Mouse (Mus musculus): ENCODE data around the gene Rdh16f1. TPM values are rescaled to one million over a fixed set of nuclear protein-coding genes. Genes with fewer than 3 reads are reported as not detected.
"Not testable (repeated sequence)": the region's sequence is repeated elsewhere in the genome, so short reads cannot be mapped to it uniquely, and the experiment has no call there.

Gene Rdh16f1
- polyA plus RNA-seq, 1 experiment from 2014 or later: not detected

DNA sequence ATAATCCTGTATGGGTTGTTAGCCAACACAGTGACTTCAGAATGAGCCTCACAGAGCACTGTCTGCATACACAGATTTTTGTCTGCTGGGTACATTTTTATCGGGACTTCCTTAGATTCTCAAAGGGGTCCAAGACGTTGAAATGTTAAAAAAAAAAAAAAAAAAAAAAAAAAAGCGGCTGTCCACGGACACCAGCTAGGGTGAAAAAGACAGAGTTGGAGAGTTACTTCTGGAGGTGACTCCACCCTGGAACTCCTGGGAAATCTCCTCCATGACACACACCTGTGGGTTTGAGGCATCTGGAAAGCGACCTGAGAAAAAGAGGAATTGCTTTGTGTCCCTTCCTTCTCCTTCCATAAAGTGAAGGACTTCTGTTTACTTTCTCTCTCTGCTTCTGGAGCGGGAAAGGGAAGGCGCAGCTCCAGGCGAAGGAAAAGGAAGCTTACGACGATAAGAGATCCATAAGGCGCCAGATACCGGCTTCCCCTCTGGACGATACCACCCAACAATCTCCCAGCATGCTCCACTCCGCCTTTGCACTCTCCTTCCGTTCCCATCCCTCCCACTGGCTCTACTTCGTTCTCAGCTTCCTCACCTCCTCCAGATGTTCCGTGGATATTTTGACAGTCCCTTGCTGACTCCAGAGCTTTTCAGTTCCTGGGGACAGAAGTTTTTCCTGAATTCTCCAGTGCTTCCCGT is 3.7 kb upstream of the Rdh16f1 start:
- Histone ChIP-seq H3K9ac (ENCODE audit: low read depth, low read length) (no peak overlapping the region), H3K9me3 (ENCODE audit: control insufficient read depth, low read length) (no peaks in the 10 kb centered on the region), H3K4me2 (ENCODE audit: low read length) (peak overlapping the region; percentile 45; the same call in 1 of the 2 replicates), H3K4me1 (ENCODE audit: control insufficient read depth, insufficient read depth, low read depth, low read length) (no peaks in the 10 kb centered on the region), H3K27ac (ENCODE audit: low read depth, low read length) (no peak overlapping the region), H3K4me3 (ENCODE audit: low read length) (no peak overlapping the region), H3K36me3 (ENCODE audit: control insufficient read depth, insufficient read depth, low read length) (no peaks in the 10 kb centered on the region), H3K27me3 (replicated peaks; ENCODE audit: control insufficient read depth, insufficient read depth, low read length) (no peaks in the 10 kb centered on the region)
- 46% methylated on average over 18 of the region's 18 CpGs for WGBS
- no peak for ATAC-seq

DNA sequence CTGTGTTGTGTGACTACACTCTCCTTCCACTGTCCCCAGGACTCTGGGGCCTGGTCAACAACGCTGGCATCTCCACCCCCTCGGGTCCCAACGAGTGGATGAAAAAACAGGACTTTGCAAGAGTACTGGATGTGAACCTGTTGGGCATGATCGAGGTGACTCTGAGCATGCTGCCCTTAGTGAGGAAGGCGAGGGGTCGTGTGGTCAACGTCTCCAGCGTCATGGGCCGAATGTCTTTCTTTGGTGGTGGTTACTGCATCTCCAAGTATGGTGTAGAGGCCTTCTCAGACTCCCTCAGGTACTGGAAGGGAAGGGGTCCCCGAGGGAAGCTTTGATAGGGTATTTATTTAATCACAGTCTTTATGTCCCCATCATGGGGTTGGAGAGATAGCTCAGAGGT is 3.3 kb downstream of the Rdh16f1 start:
- H3K27ac ChIP-seq (ENCODE audit: low read depth, low read length); H3K4me3 ChIP-seq (ENCODE audit: low read length); H3K4me1 ChIP-seq (ENCODE audit: control insufficient read depth, insufficient read depth, low read depth, low read length); ATAC-seq; H3K4me2 ChIP-seq (ENCODE audit: low read length); H3K9ac ChIP-seq (ENCODE audit: low read depth, low read length); H3K36me3 ChIP-seq (ENCODE audit: control insufficient read depth, insufficient read depth, low read length); H3K27me3 ChIP-seq (replicated peaks; ENCODE audit: control insufficient read depth, insufficient read depth, low read length); H3K9me3 ChIP-seq (ENCODE audit: control insufficient read depth, low read length): not testable (repeated sequence)
- WGBS: 87% methylated on average over 10 of the region's 10 CpGs

DNA sequence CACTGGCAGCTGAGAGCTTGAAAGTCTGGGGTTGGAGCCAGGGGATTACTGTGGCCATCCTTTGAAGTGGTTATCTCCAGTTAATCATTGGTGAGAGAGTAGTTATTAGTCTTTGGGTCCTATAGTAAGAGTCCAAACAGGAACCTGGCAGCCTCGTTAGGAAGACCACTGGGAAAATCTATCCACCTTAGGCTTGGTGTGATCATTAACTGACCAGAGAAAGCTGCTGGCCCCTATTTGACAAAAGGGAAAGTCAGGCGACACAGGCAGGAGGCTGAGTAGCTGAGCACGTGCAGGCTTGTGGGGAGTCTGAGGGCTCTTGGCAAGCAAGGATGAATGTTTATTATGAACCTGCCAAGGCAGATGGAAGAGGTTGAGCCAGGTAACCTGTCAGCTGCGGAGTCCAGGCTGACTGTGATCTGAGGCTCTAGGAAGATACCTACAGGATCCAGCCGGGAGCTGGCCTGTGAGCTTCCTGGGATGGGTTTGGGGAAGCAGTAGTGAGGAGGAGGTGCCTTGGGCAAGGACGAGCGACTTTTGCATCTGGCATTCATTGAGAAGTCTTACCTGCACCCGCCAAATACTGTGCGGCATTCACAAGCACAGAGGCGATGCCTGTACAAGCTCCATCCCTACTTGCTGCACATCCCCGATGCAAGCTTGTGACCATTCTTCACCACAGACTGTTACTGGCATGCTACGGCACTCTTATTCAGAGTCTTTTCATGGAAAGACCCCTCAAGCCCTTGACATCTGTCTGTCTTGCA is 4.5 kb downstream of the Rdh16f1 start:
- 65% methylated on average over 12 of the region's 12 CpGs for WGBS
- Histone ChIP-seq H3K4me3 (ENCODE audit: low read length) (no peak overlapping the region), H3K36me3 (ENCODE audit: control insufficient read depth, insufficient read depth, low read length) (no peaks in the 10 kb centered on the region), H3K4me1 (ENCODE audit: control insufficient read depth, insufficient read depth, low read depth, low read length) (no peaks in the 10 kb centered on the region), H3K27me3 (replicated peaks; ENCODE audit: control insufficient read depth, insufficient read depth, low read length) (no peaks in the 10 kb centered on the region), H3K9ac (ENCODE audit: low read depth, low read length) (no peak overlapping the region), H3K4me2 (ENCODE audit: low read length) (no peak overlapping the region), H3K9me3 (ENCODE audit: control insufficient read depth, low read length) (no peaks in the 10 kb centered on the region), H3K27ac (ENCODE audit: low read depth, low read length) (no peak overlapping the region)
- no peak for ATAC-seq

DNA sequence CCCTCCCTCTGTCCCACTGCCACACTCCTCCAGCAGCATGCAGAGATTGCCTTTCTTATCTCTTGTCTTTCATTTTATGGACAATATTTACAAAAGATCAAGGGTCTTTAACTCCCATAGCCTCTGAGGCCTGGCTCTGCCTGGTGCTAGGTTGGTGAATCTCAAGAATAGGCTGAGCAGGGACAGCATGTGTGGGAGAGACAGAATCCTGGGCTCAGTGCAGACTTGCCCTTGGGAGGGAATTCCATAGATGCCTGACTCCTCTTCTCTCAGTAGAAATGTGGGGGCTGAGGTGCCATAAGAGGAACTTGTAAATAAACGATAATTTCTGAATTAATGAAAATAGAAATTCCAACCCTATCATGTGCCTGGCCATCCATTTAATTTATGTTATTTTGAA is 7.0 kb downstream of the Rdh16f1 start:
- Histone ChIP-seq H3K4me1 (ENCODE audit: control insufficient read depth, insufficient read depth, low read depth, low read length) (no peaks in the 10 kb centered on the region), H3K27ac (ENCODE audit: low read depth, low read length) (no peak overlapping the region)

DNA sequence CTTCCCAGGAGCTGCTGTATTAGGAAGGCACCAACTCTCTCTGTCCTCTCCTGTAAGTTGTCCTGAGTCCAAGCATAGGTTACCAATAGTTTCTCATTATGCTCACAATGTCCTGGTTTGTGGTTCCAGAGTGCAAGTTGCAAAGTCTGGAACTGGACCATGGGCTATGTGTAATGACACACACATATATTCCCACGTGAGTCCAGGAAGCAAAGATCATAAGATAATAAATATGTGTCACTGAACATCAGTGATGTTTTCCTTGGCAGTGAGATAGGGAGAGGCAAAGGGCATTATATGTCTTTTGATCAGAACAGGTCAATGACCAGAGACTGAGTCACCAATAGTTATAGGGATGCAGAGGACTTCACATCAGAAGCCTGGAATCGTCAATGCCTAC is 16.4 kb downstream of the Rdh16f1 start, which contains the start of gene Rdh9:
Rdh9 (plus strand) TSS at position 376 of the 400 bp plus-strand sequence.
- WGBS: 88% methylated on average over 2 of the region's 2 CpGs
- no peaks in the 10 kb centered on the region for H3K27me3 ChIP-seq (replicated peaks; ENCODE audit: control insufficient read depth, insufficient read depth, low read length)

More for the DNA sequence above, 7.0 kb downstream of the Rdh16f1 start:
- Histone ChIP-seq H3K27me3 (replicated peaks; ENCODE audit: control insufficient read depth, insufficient read depth, low read length) (no peaks in the 10 kb centered on the region), H3K4me3 (ENCODE audit: low read length) (no peak overlapping the region), H3K36me3 (ENCODE audit: control insufficient read depth, insufficient read depth, low read length) (no peaks in the 10 kb centered on the region), H3K4me2 (ENCODE audit: low read length) (no peak overlapping the region), H3K9ac (ENCODE audit: low read depth, low read length) (no peak overlapping the region), H3K9me3 (ENCODE audit: control insufficient read depth, low read length) (no peaks in the 10 kb centered on the region)
- WGBS: 93% methylated on average over 1 of the region's 1 CpGs
- no peak for ATAC-seq

DNA sequence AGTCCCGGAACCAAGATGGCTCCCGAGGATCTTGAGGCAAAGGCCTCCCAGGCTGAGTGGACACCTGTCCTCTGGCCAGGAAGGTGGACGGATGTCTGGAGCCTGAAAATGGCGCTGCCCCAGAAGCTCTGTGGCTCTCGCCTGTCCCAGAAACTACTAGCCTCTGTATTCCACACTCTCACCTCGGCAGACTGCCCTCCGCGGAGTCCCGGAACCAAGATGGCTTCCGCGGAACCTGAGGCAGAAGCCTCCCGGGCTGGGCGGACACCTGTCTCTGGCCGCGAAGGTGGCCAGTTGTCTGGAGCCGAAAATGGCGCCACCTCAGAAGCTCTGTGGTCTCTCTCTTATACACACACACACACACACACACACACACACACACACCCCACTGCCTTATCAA is 22.7 kb downstream of the Rdh16f1 start:
- not testable (repeated sequence) for H3K27ac ChIP-seq (ENCODE audit: low read depth, low read length); H3K27me3 ChIP-seq (replicated peaks; ENCODE audit: control insufficient read depth, insufficient read depth, low read length); H3K36me3 ChIP-seq (ENCODE audit: control insufficient read depth, insufficient read depth, low read length); H3K9ac ChIP-seq (ENCODE audit: low read depth, low read length); H3K9me3 ChIP-seq (ENCODE audit: control insufficient read depth, low read length); ATAC-seq; H3K4me1 ChIP-seq (ENCODE audit: control insufficient read depth, insufficient read depth, low read depth, low read length); H3K4me2 ChIP-seq (ENCODE audit: low read length); H3K4me3 ChIP-seq (ENCODE audit: low read length)
- 96% methylated on average over 17 of the region's 17 CpGs for WGBS

More for the DNA sequence above, 16.4 kb downstream of the Rdh16f1 start, which contains the start of gene Rdh9:
- Histone ChIP-seq H3K9me3 (ENCODE audit: control insufficient read depth, low read length) (no peaks in the 10 kb centered on the region), H3K27ac (ENCODE audit: low read depth, low read length) (no peak within 1 kb of the TSS), H3K4me2 (ENCODE audit: low read length) (no peak within 1 kb of the TSS), H3K9ac (ENCODE audit: low read depth, low read length) (no peak within 1 kb of the TSS), H3K4me1 (ENCODE audit: control insufficient read depth, insufficient read depth, low read depth, low read length) (no peaks in the 10 kb centered on the region), H3K36me3 (ENCODE audit: control insufficient read depth, insufficient read depth, low read length) (no peaks in the 10 kb centered on the region), H3K4me3 (ENCODE audit: low read length) (no peak within 1 kb of the TSS)
- ATAC-seq: no peak

DNA sequence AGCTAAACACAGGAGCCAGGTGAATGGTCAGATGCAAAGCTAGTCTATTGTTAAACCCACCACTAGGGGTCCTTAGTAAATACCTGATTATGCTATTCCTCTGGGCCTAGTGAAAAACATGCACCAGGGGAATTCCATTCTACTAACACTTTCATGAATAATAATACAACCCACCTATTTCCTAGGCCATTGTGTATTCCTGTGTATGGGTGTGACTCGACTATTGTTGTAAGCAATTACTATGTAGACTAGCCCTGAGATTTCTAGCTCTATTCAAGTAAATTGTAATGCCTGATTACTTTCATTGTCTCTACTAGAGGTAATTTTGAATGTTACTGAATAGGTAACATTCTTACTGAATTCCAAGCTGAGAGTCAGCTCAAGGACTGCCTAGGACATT is 25.8 kb downstream of the Rdh16f1 start:
- H3K27ac ChIP-seq (ENCODE audit: low read depth, low read length); H3K27me3 ChIP-seq (replicated peaks; ENCODE audit: control insufficient read depth, insufficient read depth, low read length); H3K4me2 ChIP-seq (ENCODE audit: low read length); H3K9me3 ChIP-seq (ENCODE audit: control insufficient read depth, low read length); ATAC-seq; H3K9ac ChIP-seq (ENCODE audit: low read depth, low read length); H3K36me3 ChIP-seq (ENCODE audit: control insufficient read depth, insufficient read depth, low read length); H3K4me3 ChIP-seq (ENCODE audit: low read length); H3K4me1 ChIP-seq (ENCODE audit: control insufficient read depth, insufficient read depth, low read depth, low read length): not testable (repeated sequence)
- 87% methylated on average over 1 of the region's 1 CpGs for WGBS

DNA sequence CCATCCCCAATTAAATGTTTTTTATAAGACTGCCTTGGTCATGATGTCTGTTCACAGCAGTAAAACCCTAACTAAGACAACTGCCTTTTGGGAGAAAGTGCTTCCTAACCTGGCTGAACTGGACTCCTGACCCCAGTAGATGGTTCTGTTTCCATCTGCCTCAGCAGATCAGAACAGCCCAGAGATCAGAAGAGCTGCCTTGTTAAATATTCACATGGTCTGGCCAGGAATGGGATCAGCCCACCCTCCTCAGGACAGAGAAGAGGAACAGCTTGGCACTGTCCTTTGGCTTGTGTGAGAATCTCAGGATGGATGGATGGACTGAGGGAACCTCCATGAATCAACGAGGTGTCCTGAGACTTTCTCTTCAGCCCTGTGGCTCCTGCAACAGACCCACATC is 39.7 kb downstream of the Rdh16f1 start:
- no peaks in the 10 kb centered on the region for H3K36me3 ChIP-seq (ENCODE audit: control insufficient read depth, insufficient read depth, low read length)
- WGBS: 69% methylated on average over 1 of the region's 1 CpGs

DNA sequence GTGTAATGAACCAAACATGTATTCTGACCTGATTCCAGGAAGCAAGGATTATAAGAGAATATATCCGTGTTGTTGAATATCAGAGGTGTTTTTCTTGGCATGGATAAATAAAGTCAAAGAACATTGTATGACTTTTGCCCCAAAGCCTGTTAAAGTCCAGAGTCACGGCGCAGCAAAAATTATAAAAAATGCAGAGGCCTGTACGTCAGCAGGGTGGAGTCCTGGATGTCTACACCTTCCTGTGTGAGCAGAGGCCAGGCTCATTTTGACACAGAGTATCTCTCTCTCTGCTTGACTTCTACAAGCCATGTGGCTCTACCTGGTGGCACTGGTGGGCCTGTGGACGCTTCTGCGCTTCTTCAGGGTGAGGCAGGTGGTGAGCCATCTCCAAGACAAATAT is 41.3 kb downstream of the Rdh16f1 start, which contains the start of gene Rdh16:
Rdh16 (plus strand) TSS at position 262 of the 400 bp plus-strand sequence.
- Histone ChIP-seq H3K27ac (ENCODE audit: low read depth, low read length) (no peak within 1 kb of the TSS), H3K4me3 (ENCODE audit: low read length) (no peak within 1 kb of the TSS), H3K9me3 (ENCODE audit: control insufficient read depth, low read length) (peaks cover 3% of the 10 kb centered on the region), H3K36me3 (ENCODE audit: control insufficient read depth, insufficient read depth, low read length) (no peaks in the 10 kb centered on the region), H3K4me1 (ENCODE audit: control insufficient read depth, insufficient read depth, low read depth, low read length) (no peaks in the 10 kb centered on the region), H3K27me3 (replicated peaks; ENCODE audit: control insufficient read depth, insufficient read depth, low read length) (no peaks in the 10 kb centered on the region), H3K9ac (ENCODE audit: low read depth, low read length) (no peak within 1 kb of the TSS), H3K4me2 (ENCODE audit: low read length) (no peak within 1 kb of the TSS)
- 86% methylated on average over 6 of the region's 6 CpGs for whole genome bisulfite sequencing
- ATAC-seq: no peak

More for the DNA sequence above, 39.7 kb downstream of the Rdh16f1 start:
- Histone ChIP-seq H3K4me1 (ENCODE audit: control insufficient read depth, insufficient read depth, low read depth, low read length) (no peaks in the 10 kb centered on the region), H3K4me3 (ENCODE audit: low read length) (no peak overlapping the region), H3K9ac (ENCODE audit: low read depth, low read length) (no peak overlapping the region), H3K27me3 (replicated peaks; ENCODE audit: control insufficient read depth, insufficient read depth, low read length) (no peaks in the 10 kb centered on the region), H3K27ac (ENCODE audit: low read depth, low read length) (no peak overlapping the region), H3K9me3 (ENCODE audit: control insufficient read depth, low read length) (peaks cover 3% of the 10 kb centered on the region), H3K4me2 (ENCODE audit: low read length) (no peak overlapping the region)
- ATAC-seq: no peak
